Mouse (Mus musculus) splenic B cell, adult 2 months (primary cell): Measurements from ENCODE around the gene Arpp19.

Source experiments
- DNase-seq: peaks from one replicate; pipeline ENCODE4 v3.0.0-alpha.2; 2011; ENCODE audit warnings: low read depth, low spot score
- H3K27me3 ChIP-seq: 2 replicates; pipeline ENCODE4 v1.6.1; 2012; ENCODE audit warnings: mild to moderate bottlenecking, low read length, moderate library complexity, mixed read lengths; ENCODE audit not compliant: control insufficient read depth, poor library complexity, insufficient read depth, severe bottlenecking
- H3K36me3 ChIP-seq: 2 replicates; pipeline ENCODE4 v1.6.1; 2012; ENCODE audit warnings: mild to moderate bottlenecking, low read length, moderate library complexity, mixed read lengths; ENCODE audit not compliant: control insufficient read depth, poor library complexity, insufficient read depth, severe bottlenecking

Gene Arpp19

DNA sequence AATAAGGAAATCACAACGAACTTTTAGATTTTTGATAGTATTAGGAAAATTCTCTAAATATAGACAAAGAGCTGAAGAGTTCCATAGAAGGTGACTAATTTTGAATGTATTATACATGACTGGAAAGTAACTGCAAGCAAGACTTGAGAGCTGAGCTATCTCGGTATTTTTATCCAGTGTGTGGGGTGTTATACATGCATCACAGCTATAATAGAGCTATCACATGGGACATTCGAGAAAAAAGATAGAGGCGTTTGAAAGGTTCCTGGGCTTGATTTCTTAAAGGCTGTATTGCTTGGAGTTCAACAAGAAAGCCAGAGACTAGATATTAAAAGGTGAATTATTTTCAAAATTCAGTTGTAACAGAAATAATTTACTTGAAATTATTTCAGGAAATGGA lies 14.4 kb downstream of the Arpp19 start:
- 0 out of 2 replicates have a peak, but pooled peaks cover 5% of the 10 kb centered on the region for H3K36me3 ChIP-seq
- no peak for DNase-seq
- no peaks in the 10 kb centered on the region for H3K27me3 ChIP-seq

DNA sequence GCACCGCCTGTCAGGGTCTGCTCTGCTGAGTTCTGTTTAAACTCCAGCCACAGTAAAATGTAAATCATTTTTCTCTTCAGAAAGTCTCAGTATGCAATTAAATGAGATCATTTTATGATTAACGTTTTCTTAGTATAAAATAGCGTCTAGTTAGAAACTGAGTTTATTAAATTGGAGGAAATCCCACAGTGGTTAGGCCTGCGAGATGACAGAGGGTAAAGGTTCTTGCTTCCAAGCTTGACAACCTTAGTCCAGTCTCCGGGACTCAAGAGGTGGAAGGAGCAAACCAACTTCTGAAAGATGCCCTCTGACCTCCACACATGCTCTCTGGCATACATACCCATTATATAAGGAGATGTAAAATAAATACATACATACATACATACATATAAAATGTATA lies 17.6 kb downstream of the Arpp19 start:
- Histone ChIP-seq H3K36me3 (0 out of 2 replicates have a peak, but pooled peaks cover 11% of the 10 kb centered on the region), H3K27me3 (no peaks in the 10 kb centered on the region)
- DNase-seq, result no peak

DNA sequence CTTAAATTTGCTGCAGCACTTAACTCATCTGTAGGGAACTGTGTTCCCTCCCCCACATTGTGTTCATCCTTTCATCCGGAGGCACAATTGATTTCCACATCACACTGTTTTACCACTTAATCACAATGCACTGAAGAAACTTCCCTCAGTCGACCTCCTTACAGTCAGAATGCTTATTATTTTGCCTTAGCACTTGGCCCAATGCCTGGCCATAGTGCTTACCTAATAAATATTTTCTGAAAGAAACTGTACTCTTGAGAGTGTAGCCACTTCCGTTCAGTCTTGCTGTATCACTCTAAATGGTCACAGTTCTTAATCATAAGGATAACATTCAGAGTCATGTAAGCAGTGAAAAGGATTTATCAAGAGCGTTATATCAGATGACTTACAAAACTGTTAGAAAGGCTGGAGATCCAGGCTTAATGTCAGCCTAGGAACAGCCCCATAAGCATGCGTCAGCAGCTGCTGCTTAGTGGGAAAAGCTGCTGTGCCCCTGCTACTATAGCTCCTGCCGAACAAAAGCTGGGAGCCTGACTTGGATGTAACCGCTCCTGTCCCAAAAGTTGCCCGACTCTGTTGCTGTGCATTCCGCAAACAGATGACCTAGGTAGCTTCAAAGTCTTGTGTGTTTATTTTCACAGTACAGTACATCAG lies 27.4 kb downstream of the Arpp19 start:
- Histone ChIP-seq H3K36me3 (0 out of 2 replicates have a peak, but pooled peaks cover 5% of the 10 kb centered on the region), H3K27me3 (no peaks in the 10 kb centered on the region)
- DNase-seq, result no peak

DNA sequence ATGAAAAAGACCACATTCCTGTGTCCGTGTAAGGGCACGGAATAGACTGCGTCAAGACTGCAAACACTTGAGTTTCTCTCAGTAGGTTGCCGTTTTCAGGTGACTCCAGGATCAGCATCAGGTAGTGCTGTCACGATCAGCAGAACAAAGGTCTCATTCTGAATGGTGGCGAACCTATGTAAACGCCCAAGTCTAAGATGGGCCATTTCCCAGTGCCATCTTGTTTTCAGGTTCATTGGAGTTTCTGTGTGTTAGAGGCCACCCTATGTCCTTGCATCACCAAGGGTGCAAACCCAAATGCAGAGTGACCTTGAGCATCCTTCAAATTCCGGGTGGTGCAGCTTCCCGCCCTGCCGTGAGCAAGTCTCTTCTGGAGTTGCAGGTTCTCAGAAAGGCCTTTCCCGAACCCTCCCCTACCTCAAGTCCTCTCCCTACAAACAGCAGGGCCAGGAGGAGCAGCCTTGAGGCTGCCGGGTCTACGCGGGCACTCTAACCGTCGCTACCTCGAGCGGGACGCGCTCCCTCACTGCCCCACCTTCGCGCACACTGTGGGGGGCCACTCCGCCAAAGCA lies 33.1 kb downstream of the Arpp19 start, which contains the start of gene Myo5a:
TSS of gene Myo5a (plus strand) at position 559 of the 572 bp plus-strand sequence.
- Histone ChIP-seq H3K36me3 (no peaks in the 10 kb centered on the region), H3K27me3 (no peaks in the 10 kb centered on the region)
- DNase-seq, result peak; percentile 19

DNA sequence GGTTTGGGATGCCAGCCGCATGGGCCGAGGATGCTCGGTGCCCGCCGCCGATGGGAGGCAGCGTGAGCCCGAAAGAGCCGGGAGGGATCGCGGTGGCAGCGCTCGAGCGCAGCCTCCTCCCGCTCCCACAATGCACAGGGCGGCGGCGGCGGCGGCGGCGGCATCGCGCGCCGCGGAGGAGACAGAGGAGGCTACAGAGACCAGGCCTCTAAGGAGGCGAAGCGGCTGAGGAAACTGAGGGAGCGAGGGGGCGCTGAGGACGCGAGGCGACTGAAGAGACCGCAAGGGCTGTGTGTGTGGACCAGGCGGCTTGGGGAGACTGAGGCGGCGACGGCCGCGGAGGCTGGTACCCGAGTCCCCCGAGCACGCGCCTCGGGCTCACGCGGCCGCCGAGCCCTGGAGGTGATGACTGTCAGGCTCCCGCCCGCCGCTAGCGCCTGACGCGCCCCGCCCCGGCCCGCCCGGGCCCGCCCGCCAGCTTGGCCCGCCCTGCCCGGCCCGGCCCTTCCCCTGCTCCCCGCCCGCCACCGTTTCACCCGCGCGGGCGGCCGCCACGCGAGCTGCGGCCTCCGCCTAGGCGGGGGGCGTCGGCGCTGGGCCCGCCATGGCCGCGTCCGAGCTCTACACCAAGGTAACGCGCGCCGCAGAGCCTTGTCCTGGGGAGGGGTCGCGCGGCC lies 33.8 kb downstream of the Arpp19 start:
- no peaks in the 10 kb centered on the region for H3K36me3 ChIP-seq
- DNase-seq, result peak; percentile 81
- no peaks in the 10 kb centered on the region for H3K27me3 ChIP-seq

DNA sequence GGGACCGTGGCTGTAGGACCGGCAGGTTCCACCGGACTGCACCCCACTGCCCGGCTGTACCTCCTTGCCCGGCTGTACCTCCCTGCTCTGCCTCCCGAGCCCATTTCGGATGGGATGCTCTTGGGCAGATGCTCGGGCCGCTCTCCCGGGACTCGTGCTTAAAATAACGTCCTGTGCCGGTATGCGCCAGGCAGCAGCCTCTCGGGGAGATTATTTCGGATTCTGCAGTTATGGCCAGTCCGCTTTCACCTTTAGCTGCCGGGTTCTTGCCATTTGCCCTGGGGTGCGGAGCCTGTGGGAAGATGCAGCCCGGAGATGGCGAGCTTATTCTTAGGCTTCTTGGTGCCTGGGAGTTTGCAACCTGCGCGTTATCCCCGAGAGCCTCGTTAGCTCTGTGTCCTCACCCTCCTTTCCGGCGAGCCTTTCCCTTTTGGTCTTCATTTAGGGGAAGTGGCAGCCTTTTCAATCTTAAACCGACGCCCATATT lies 34.3 kb downstream of the Arpp19 start:
- Histone ChIP-seq H3K27me3 (no peaks in the 10 kb centered on the region), H3K36me3 (no peaks in the 10 kb centered on the region)
- peak; percentile 58 for DNase-seq

DNA sequence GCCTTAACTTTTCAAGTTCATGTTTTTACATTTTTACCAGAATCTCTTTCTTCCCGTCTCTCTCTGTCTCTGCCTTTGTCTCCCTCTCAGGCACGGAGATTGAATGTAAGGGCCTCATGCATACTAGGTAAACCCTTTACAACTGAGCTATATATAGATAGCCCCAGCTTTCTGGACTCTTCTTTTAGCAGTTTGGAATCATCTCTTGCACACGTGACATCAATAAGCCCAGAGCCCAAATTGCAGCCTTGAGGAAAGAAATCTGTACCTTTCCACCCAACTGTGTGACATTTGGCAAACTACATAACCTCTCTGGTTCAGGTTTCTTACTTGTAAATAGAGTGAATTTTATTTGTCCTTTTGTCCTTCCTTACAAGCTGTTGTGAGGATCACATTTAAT lies 34.9 kb downstream of the Arpp19 start:
- DNase-seq, result no peak

DNA sequence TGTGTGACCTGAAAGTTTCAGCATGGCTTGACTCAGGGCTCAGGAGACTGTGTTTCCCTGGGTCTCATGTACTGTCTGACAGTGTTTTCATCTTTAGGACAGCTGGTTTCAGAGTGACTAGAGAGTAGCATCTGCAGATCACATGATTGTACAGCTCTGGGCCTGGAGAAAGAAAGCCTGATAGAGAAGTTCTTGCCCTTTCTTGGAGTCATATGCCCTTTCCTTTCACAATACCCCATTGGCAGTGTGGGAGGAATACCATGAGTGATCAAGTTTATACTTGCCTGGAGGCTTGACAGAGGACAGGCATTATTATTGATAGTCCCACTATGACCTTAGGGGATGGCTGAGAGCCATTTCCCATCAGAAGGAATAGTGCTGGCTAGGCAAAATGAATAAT lies 39.8 kb downstream of the Arpp19 start:
- Histone ChIP-seq H3K36me3 (no peaks in the 10 kb centered on the region), H3K27me3 (no peaks in the 10 kb centered on the region)
- DNase-seq, result no peak

More for the DNA sequence above, 34.9 kb downstream of the Arpp19 start:
- no peaks in the 10 kb centered on the region for H3K36me3 ChIP-seq
- H3K27me3 ChIP-seq, result no peaks in the 10 kb centered on the region

DNA sequence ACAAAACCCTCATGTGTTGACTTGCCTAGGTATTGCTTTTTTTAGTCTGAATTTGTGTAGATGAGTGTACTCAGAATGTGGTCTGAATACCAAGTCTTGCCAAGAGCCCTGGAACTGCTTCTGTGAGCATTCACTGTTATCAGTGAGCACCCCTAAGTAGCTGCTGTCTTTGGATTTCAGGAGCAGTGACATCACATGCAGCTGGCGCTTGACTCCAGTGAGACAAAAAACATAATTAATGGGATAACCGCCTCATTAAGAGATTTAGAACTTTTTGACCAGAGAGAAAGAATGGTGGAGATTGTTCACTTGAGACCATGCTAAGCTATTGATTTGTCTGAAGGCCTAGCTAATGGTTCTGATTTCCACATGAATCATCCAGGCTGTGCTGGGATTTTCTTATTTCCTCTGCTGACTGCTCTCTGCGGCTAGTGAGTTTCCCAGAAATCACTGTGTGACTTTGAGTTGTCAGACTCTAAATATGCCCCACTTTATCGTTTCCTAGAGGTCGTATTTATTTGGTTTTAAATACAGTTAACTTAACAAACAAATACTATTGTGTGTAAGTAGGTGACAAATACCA lies 47.9 kb downstream of the Arpp19 start:
- DNase-seq, result no peak

DNA sequence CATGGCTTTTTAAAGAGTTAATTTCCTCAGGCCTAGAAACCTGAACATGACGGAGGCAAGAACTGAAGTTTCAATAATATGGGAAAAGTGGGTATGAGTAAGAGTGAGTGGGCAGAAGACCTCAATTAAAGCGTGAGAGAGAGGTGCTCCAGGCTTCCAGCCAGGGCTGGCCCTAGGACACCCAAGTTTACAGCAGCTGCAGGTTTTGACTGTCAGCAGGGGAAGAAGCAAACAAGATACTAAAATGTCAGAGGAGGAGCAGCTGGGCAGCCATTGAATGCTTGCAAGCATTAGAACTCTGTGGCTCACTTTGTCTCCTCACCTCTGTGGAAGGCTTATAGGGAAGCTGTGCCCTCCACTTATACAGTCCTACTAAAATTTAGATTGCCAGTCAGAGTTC lies 50.4 kb downstream of the Arpp19 start:
- H3K27me3 ChIP-seq, result no peaks in the 10 kb centered on the region
- no peak for DNase-seq
- no peaks in the 10 kb centered on the region for H3K36me3 ChIP-seq

More for the DNA sequence above, 47.9 kb downstream of the Arpp19 start:
- Histone ChIP-seq H3K27me3 (no peaks in the 10 kb centered on the region), H3K36me3 (no peaks in the 10 kb centered on the region)

DNA sequence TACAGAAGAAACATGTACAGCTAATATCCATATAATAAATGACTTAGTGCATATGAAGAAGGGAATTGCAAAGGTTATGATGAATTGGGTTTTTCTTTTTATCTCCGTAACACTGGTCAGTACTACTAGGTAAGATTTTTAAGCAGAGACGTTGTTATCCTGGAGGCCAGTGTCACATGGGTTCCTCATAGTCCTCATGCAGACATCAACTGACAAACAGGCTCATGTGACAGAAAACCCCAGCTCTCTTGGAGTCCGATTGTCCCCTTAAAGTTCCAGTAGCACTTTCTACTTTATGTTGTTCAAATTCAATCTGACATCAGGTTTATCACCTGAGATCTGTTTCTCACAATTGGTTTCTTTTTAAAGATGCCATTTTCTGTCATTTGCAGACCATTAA lies 51.9 kb downstream of the Arpp19 start:
- Histone ChIP-seq H3K36me3 (no peaks in the 10 kb centered on the region), H3K27me3 (no peaks in the 10 kb centered on the region)
- no peak for DNase-seq

DNA sequence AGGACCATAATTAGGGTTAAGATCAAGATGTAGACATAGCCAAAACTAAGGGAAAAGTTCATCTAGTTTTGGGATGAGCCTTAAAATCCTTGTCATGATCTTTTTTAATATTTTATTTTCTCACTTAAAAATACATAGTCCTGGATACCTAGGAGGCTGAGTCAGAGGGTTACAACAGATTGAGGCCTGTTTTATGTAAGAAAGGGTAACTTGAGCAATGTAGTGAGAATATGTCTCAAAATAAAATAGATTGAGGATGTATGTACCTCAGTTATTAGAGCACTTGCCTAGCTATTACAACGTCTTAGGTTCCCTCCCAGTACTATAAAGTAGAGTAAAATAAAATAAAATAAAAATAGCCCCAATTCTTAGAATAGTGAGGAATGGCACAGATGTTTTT lies 54.7 kb downstream of the Arpp19 start:
- H3K27me3 ChIP-seq, result no peaks in the 10 kb centered on the region
- DNase-seq, result no peak
- no peaks in the 10 kb centered on the region for H3K36me3 ChIP-seq

DNA sequence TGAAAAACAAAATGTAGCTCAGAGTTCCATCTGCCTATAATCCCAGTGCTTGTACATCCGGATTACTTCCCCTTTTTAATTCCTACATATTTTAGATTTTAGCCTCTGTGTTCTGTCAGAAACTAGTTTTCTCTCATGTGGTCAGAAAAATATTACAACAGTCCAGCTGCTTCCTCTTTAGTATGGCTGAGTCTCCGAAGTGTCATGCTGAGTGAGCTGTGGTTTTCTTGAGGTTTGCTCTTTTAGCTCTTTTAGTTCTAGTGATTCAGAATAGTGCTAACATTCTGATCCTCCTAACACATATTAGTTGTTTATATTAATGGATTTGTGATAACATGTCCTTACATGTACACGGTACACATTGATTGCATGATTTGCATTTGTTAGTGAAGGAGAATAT lies 57.3 kb downstream of the Arpp19 start:
- H3K27me3 ChIP-seq, result no peaks in the 10 kb centered on the region
- DNase-seq, result peak; percentile 42
- no peaks in the 10 kb centered on the region for H3K36me3 ChIP-seq

DNA sequence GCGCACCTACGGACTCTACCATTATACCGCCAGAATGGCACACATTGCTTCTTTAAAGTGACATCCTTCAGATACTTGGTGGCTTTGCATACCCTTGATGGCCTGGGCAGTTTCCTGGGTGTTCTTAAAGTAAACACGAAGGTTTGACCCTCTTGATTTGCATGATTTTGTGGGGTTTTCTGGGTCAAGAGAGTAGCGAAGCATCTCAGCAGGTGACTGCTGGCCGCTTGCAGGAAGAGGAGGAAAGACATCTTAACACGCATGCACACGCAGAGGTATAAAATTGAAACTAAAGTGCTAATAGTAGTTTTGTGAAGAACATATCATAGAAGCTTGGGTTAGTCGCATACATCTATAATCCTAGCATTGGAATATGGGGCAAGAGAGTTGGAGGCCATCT lies 61.5 kb downstream of the Arpp19 start:
- H3K27me3 ChIP-seq, result no peaks in the 10 kb centered on the region
- no peak for DNase-seq
- no peaks in the 10 kb centered on the region for H3K36me3 ChIP-seq
